25 mouse cellular contexts compared by ENCODE assay signal in genomic region chr10:79545891-79546290, GRCm38 (mm10). TPM values are rescaled to one million over a fixed set of nuclear protein-coding genes. Genes with fewer than 3 reads are reported as not detected.
"Had no signal": no experiment of that assay in that cellular context is flagged by ENCODE, and none has a peak within 500 bp of the region (broad histone marks: within the 10 kb centered on the region; RNA-seq: fewer than 3 reads in every experiment).

No protein-coding gene starts in this region.

- DNase-seq: kidney, adult 2 months; kidney, postnatal 36 days; left cerebral cortex, postnatal 4 days; lung, adult 2 months; lung, postnatal 14 days; lung, postnatal 4 days; midbrain, embryonic 14.5 days; thymus, adult 18-20 months had no signal

- H3K9ac ChIP-seq: limb, embryonic 12.5 days; limb, embryonic 15.5 days; liver, embryonic 15.5 days had no signal

- H3K27me3 ChIP-seq: limb, embryonic 12.5 days; limb, embryonic 15.5 days; liver, embryonic 15.5 days had no signal

- H3K27ac ChIP-seq: kidney, postnatal 0 days; limb, embryonic 12.5 days; limb, embryonic 15.5 days; liver, embryonic 15.5 days had no signal

- H3K4me3 ChIP-seq: limb, embryonic 12.5 days; limb, embryonic 15.5 days; liver, embryonic 15.5 days had no signal

- H3K9me3 ChIP-seq: limb, embryonic 12.5 days; limb, embryonic 15.5 days; liver, embryonic 15.5 days had no signal

- H3K4me1 ChIP-seq: limb, embryonic 12.5 days; limb, embryonic 15.5 days had no signal

- H3K4me2 ChIP-seq: limb, embryonic 12.5 days; limb, embryonic 15.5 days; liver, embryonic 11.5 days; liver, embryonic 15.5 days; midbrain, embryonic 11.5 days had no signal

RNA-seq across cellular contexts. Expression of gene Theg, which starts 41.2 kb away (rescaled TPM):
- total RNA-seq: layer of hippocampus, postnatal 14 days; left cerebral cortex, postnatal 4 days; megakaryocyte progenitor cell, adult 5-6 weeks; megakaryocyte-erythroid progenitor cell, adult 5-6 weeks; midbrain, postnatal 0 days had no signal
- polyA plus RNA-seq: kidney, adult 2 months; kidney, embryonic 14.5 days; kidney, postnatal 0 days; limb, embryonic 12.5 days; limb, embryonic 15.5 days; liver, embryonic 11.5 days; liver, embryonic 15.5 days; lung, adult 2 months; lung, embryonic 16.5 days; midbrain, embryonic 11.5 days; midbrain, embryonic 14.5 days; midbrain, postnatal 0 days; neural tube, embryonic 11.5 days; neural tube, embryonic 14.5 days; small intestine, adult 2 months; stomach, embryonic 16.5 days; urinary bladder, adult 2 months had no signal
